Mouse (Mus musculus): ENCODE data around the gene Brk1.

Gene Brk1

GRCm38 (mm10) chr6:113660492-113661352 is 56.1 kb downstream of the Brk1 start:
- peak; percentile 29 for DNase-seq (ENCODE audit: low spot score)

GRCm38 (mm10) chr6:113661353-113662241 is 57.0 kb downstream of the Brk1 start:
- peak; percentile 60 for DNase-seq (ENCODE audit: low spot score)

GRCm38 (mm10) chr6:113662964-113663700 is 58.6 kb downstream of the Brk1 start:
- DNase-seq (ENCODE audit: low spot score): no peak

GRCm38 (mm10) chr6:113664305-113664704 is 59.7 kb downstream of the Brk1 start:
- DNase-seq (ENCODE audit: low spot score): no peak
